In genomic region chr7:128523962-128524581, GRCm38 (mm10) we compare ENCODE assay signal across 8 mouse cellular contexts. TPM values are rescaled to one million over a fixed set of nuclear protein-coding genes. Genes with fewer than 3 reads are reported as not detected.
A peak's percentile ranks its signal among the peaks of the same experiment; 100 is the strongest.
DNase-seq lines count a peak whose midpoint lies in the region; ATAC-seq and TF ChIP-seq lines count a peak whose summit lies in the region.

No protein-coding gene starts in this region.

- DNase-seq in adrenal gland, postnatal 4 days (ENCODE audit: low spot score in 2 of 2), result peak; percentile 74 to 75
- peak; percentile 87 for DNase-seq in kidney, postnatal 10 days
- peak; percentile 74 for DNase-seq in lung, postnatal 25 days (ENCODE audit: low spot score)
- peak; percentile 52 for DNase-seq in ovary, postnatal 14 days (ENCODE audit: low spot score)
- peak; percentile 72 for DNase-seq in urinary bladder, postnatal 14 days (ENCODE audit: low spot score)

- peak overlapping the region; percentile 63 for H3K4me2 ChIP-seq in heart, embryonic 16.5 days (ENCODE audit: low read depth, low read length)

- TF ChIP-seq POLR2A in ES-Bruce4 (IDR thresholded peaks at IDR 0.05; ENCODE audit: insufficient read depth, low read length), result no peak

- peak overlapping the region; percentile 16; the same call in 1 of the 2 replicates for H3K27ac ChIP-seq in ES-Bruce4 (ENCODE audit: insufficient read depth, low read length)
- H3K27ac ChIP-seq in heart, embryonic 16.5 days (ENCODE audit: low read length), result peak overlapping the region; percentile 99

- H3K4me1 ChIP-seq in ES-Bruce4 (ENCODE audit: control insufficient read depth, insufficient read depth, low read length), result no peaks in the 10 kb centered on the region
- H3K4me1 ChIP-seq in heart, embryonic 16.5 days (ENCODE audit: control insufficient read depth, insufficient read depth, low read length), result peaks cover 37% of the 10 kb centered on the region

- no peak for TF ChIP-seq CTCF in ES-Bruce4 (IDR thresholded peaks at IDR 0.05; ENCODE audit: low read depth, low read length)

- ATAC-seq in erythroblast, adult 5-6 weeks (replicated peaks; ENCODE audit: low FRiP score, poor library complexity, severe bottlenecking), result peak; percentile 57
- ATAC-seq in heart, embryonic 16.5 days (replicated peaks; ENCODE audit: extremely low read depth, insufficient read depth, low FRiP score), result peak; percentile 74

- no peaks in the 10 kb centered on the region for H3K9me3 ChIP-seq in ES-Bruce4 (replicated peaks; ENCODE audit: control insufficient read depth, insufficient read depth, low read length, poor library complexity, severe bottlenecking)
- H3K9me3 ChIP-seq in heart, embryonic 16.5 days (replicated peaks; ENCODE audit: control insufficient read depth, low read length), result no peaks in the 10 kb centered on the region

- H3K4me3 ChIP-seq in ES-Bruce4 (ENCODE audit: low read depth, low read length), result peak overlapping the region; percentile 84
- peak overlapping the region; percentile 66 for H3K4me3 ChIP-seq in heart, embryonic 16.5 days (ENCODE audit: low read length)

- H3K36me3 ChIP-seq in ES-Bruce4 (ENCODE audit: control insufficient read depth, insufficient read depth, low read length, poor library complexity, severe bottlenecking), result no peaks in the 10 kb centered on the region
- no peaks in the 10 kb centered on the region for H3K36me3 ChIP-seq in heart, embryonic 16.5 days (ENCODE audit: control insufficient read depth, insufficient read depth)

- peak overlapping the region; percentile 72 for H3K9ac ChIP-seq in ES-Bruce4 (ENCODE audit: low read depth, poor library complexity, severe bottlenecking)
- H3K9ac ChIP-seq in heart, embryonic 16.5 days (ENCODE audit: low read length), result peak overlapping the region; percentile 98

- H3K27me3 ChIP-seq in ES-Bruce4 (ENCODE audit: control insufficient read depth, insufficient read depth, low read length, poor library complexity, severe bottlenecking), result 0 out of 2 replicates have a peak, but pooled peaks cover 2% of the 10 kb centered on the region
- no peaks in the 10 kb centered on the region for H3K27me3 ChIP-seq in heart, embryonic 16.5 days (ENCODE audit: control insufficient read depth, insufficient read depth, low read length)

- TF ChIP-seq EP300 in ES-Bruce4 (IDR thresholded peaks at IDR 0.05; ENCODE audit: insufficient read depth, low read depth, low read length), result no peak

- under 1% methylated on average over 51 of the region's 51 CpGs for WGBS in heart, embryonic 16.5 days

RNA-seq across cellular contexts. Expression of gene Bag3, which starts 0.7 kb away (rescaled TPM):
- polyA plus RNA-seq in ES-Bruce4 (2011; ENCODE audit: insufficient read depth, insufficient read length, low read depth, missing spikeins), result 28.4 and 30.2 TPM in 2 replicates
- 10 to 100 TPM; 85.5 to 92.1 TPM for total RNA-seq in adrenal gland, postnatal 4 days (2021)
- total RNA-seq in erythroblast, adult 5-6 weeks (2015; ENCODE audit: low replicate concordance), result 0.58 and 6.9 TPM in 2 replicates
- total RNA-seq in erythroblast, adult 5-6 weeks (2017; ENCODE audit: low replicate concordance), result 2.8 and 4.8 TPM in 2 replicates
- polyA plus RNA-seq in heart, embryonic 16.5 days (2015; fragmentation: Nextera tagmentation; extraction: Ambion mirVana), result 22.7 and 25.9 TPM in 2 replicates

Comparison
In these comparisons a context has a peak if more than half of its experiments do, and no peak if none do; other contexts are left out.
1. Peak in every context shown above with its lines: DNase-seq, ATAC-seq, H3K4me3 ChIP-seq and H3K27ac ChIP-seq.
2. RNA of gene Bag3, which starts 0.7 kb away (total RNA-seq): 85.5 to 92.1 TPM in adrenal gland, postnatal 4 days; 0.58 to 6.9 TPM in erythroblast, adult 5-6 weeks; every median in the first group is over 10 times any median in the second.